Mouse (Mus musculus): ENCODE data around the gene Vegfd. TPM values are rescaled to one million over a fixed set of nuclear protein-coding genes. Genes with fewer than 3 reads are reported as not detected.

Gene Vegfd
- polyA plus RNA-seq, 1 experiment from 2014 or later: 1.2 TPM

- H3K4me3 ChIP-seq (ENCODE audit: low read depth, low read length): no peak overlapping the region
- no peak for TF ChIP-seq CTCF (IDR thresholded peaks at IDR 0.05; ENCODE audit: low read depth)
- ATAC-seq: no peak
- no peaks in the 10 kb centered on the region for H3K4me1 ChIP-seq (replicated peaks; ENCODE audit: control insufficient read depth, insufficient read depth, low read length)
- H3K27ac ChIP-seq (ENCODE audit: low read depth, low read length): no peak overlapping the region
- WGBS: 71% methylated on average over 4 of the region's 4 CpGs
- H3K9ac ChIP-seq (ENCODE audit: low read depth, low read length): no peak overlapping the region
- no peaks in the 10 kb centered on the region for H3K9me3 ChIP-seq (ENCODE audit: control insufficient read depth)
- H3K27me3 ChIP-seq (replicated peaks; ENCODE audit: control insufficient read depth, insufficient read depth, low read length): 0 out of 2 replicates have a peak, but pooled peaks cover 3% of the 10 kb centered on the region
- H3K36me3 ChIP-seq (ENCODE audit: control insufficient read depth, insufficient read depth): no peaks in the 10 kb centered on the region
- H3K4me2 ChIP-seq (replicated peaks; ENCODE audit: low read depth): no peak overlapping the region
Measured at GRCm38 (mm10) chrX:164394091-164394490, 20.9 kb downstream of the Vegfd start.

GRCm38 (mm10) chrX:164398456-164398855 lies 25.3 kb downstream of the Vegfd start:
- 65% methylated on average over 3 of the region's 3 CpGs for WGBS
- H3K4me3 ChIP-seq (ENCODE audit: low read depth, low read length): no peak overlapping the region
- no peak for ATAC-seq
- H3K36me3 ChIP-seq (ENCODE audit: control insufficient read depth, insufficient read depth): no peaks in the 10 kb centered on the region
- no peak overlapping the region for H3K27ac ChIP-seq (ENCODE audit: low read depth, low read length)
- no peaks in the 10 kb centered on the region for H3K9me3 ChIP-seq (ENCODE audit: control insufficient read depth)
- H3K27me3 ChIP-seq (replicated peaks; ENCODE audit: control insufficient read depth, insufficient read depth, low read length): 0 out of 2 replicates have a peak, but pooled peaks cover 3% of the 10 kb centered on the region
- H3K9ac ChIP-seq (ENCODE audit: low read depth, low read length): no peak overlapping the region
- no peaks in the 10 kb centered on the region for H3K4me1 ChIP-seq (replicated peaks; ENCODE audit: control insufficient read depth, insufficient read depth, low read length)
- H3K4me2 ChIP-seq (replicated peaks; ENCODE audit: low read depth): no peak overlapping the region
- peak; percentile 76 for TF ChIP-seq CTCF (IDR thresholded peaks at IDR 0.05; ENCODE audit: low read depth)

GRCm38 (mm10) chrX:164405080-164405649 lies 32.0 kb downstream of the Vegfd start:
- no peak overlapping the region for H3K27ac ChIP-seq (ENCODE audit: low read depth, low read length)
- H3K4me1 ChIP-seq (replicated peaks; ENCODE audit: control insufficient read depth, insufficient read depth, low read length): no peaks in the 10 kb centered on the region
- H3K36me3 ChIP-seq (ENCODE audit: control insufficient read depth, insufficient read depth): no peaks in the 10 kb centered on the region
- no peak overlapping the region for H3K4me2 ChIP-seq (replicated peaks; ENCODE audit: low read depth)
- H3K9me3 ChIP-seq (ENCODE audit: control insufficient read depth): no peaks in the 10 kb centered on the region
- no peak for ATAC-seq
- no peak for TF ChIP-seq CTCF (IDR thresholded peaks at IDR 0.05; ENCODE audit: low read depth)
- no peaks in the 10 kb centered on the region for H3K27me3 ChIP-seq (replicated peaks; ENCODE audit: control insufficient read depth, insufficient read depth, low read length)
- H3K4me3 ChIP-seq (ENCODE audit: low read depth, low read length): no peak overlapping the region
- no peak overlapping the region for H3K9ac ChIP-seq (ENCODE audit: low read depth, low read length)

- Histone ChIP-seq H3K27ac (ENCODE audit: low read depth, low read length) (no peak overlapping the region), H3K4me2 (replicated peaks; ENCODE audit: low read depth) (no peak overlapping the region), H3K9ac (ENCODE audit: low read depth, low read length) (no peak overlapping the region), H3K27me3 (replicated peaks; ENCODE audit: control insufficient read depth, insufficient read depth, low read length) (no peaks in the 10 kb centered on the region), H3K9me3 (ENCODE audit: control insufficient read depth) (no peaks in the 10 kb centered on the region), H3K4me3 (ENCODE audit: low read depth, low read length) (no peak overlapping the region), H3K36me3 (ENCODE audit: control insufficient read depth, insufficient read depth) (no peaks in the 10 kb centered on the region), H3K4me1 (replicated peaks; ENCODE audit: control insufficient read depth, insufficient read depth, low read length) (no peaks in the 10 kb centered on the region)
- TF ChIP-seq CTCF (IDR thresholded peaks at IDR 0.05; ENCODE audit: low read depth): no peak
- WGBS: 71% methylated on average over 9 of the region's 9 CpGs
- no peak for ATAC-seq
Measured at GRCm38 (mm10) chrX:164406133-164407022, 33.2 kb downstream of the Vegfd start.

GRCm38 (mm10) chrX:164408301-164408927 lies 35.2 kb downstream of the Vegfd start:
- Histone ChIP-seq H3K4me2 (replicated peaks; ENCODE audit: low read depth) (no peak overlapping the region), H3K27ac (ENCODE audit: low read depth, low read length) (no peak overlapping the region), H3K4me3 (ENCODE audit: low read depth, low read length) (no peak overlapping the region), H3K9ac (ENCODE audit: low read depth, low read length) (no peak overlapping the region), H3K4me1 (replicated peaks; ENCODE audit: control insufficient read depth, insufficient read depth, low read length) (no peaks in the 10 kb centered on the region), H3K36me3 (ENCODE audit: control insufficient read depth, insufficient read depth) (no peaks in the 10 kb centered on the region), H3K9me3 (ENCODE audit: control insufficient read depth) (no peaks in the 10 kb centered on the region), H3K27me3 (replicated peaks; ENCODE audit: control insufficient read depth, insufficient read depth, low read length) (no peaks in the 10 kb centered on the region)
- ATAC-seq: no peak
- TF ChIP-seq CTCF (IDR thresholded peaks at IDR 0.05; ENCODE audit: low read depth): no peak
- 47% methylated on average over 3 of the region's 3 CpGs for WGBS

- no peak for TF ChIP-seq CTCF (IDR thresholded peaks at IDR 0.05; ENCODE audit: low read depth)
- ATAC-seq: peak; percentile 53; the same call in 1 of the 2 replicates
Measured at GRCm38 (mm10) chrX:164410562-164410961, 37.4 kb downstream of the Vegfd start.

More at GRCm38 (mm10) chrX:164410562-164410961, 37.4 kb downstream of the Vegfd start:
- Histone ChIP-seq H3K4me1 (replicated peaks; ENCODE audit: control insufficient read depth, insufficient read depth, low read length) (no peaks in the 10 kb centered on the region), H3K27me3 (replicated peaks; ENCODE audit: control insufficient read depth, insufficient read depth, low read length) (no peaks in the 10 kb centered on the region), H3K4me3 (ENCODE audit: low read depth, low read length) (no peak overlapping the region), H3K27ac (ENCODE audit: low read depth, low read length) (no peak overlapping the region; the same call in 1 of the 2 replicates), H3K9ac (ENCODE audit: low read depth, low read length) (no peak overlapping the region), H3K36me3 (ENCODE audit: control insufficient read depth, insufficient read depth) (no peaks in the 10 kb centered on the region), H3K4me2 (replicated peaks; ENCODE audit: low read depth) (no peak overlapping the region), H3K9me3 (ENCODE audit: control insufficient read depth) (no peaks in the 10 kb centered on the region)
- WGBS: 43% methylated on average over 1 of the region's 1 CpGs
